Mouse (Mus musculus) gastrocnemius, adult 2 months (tissue): Measurements from ENCODE around the gene Mknk2. TPM values are rescaled to one million over a fixed set of nuclear protein-coding genes. Genes with fewer than 3 reads are reported as not detected.
A peak's percentile ranks its signal among the peaks of the same experiment; 100 is the strongest.

ENCODE experiments used
- DNase-seq: peaks from one replicate; pipeline ENCODE4 v3.0.0; 2022
- H3K27ac ChIP-seq: fragments of 200-600 bp; 2 replicates; pipeline ENCODE4 v1.8.1; 2022; ENCODE audit warnings: mild to moderate bottlenecking
- H3K4me3 ChIP-seq: fragments of 200-600 bp; 2 replicates; pipeline ENCODE4 v1.8.1; 2022; ENCODE audit warnings: mild to moderate bottlenecking, moderate library complexity
- CTCF ChIP-seq: fragments of 200-600 bp; IDR thresholded peaks from 2 replicates; pipeline ENCODE4 v1.8.1; 2022; ENCODE audit warnings: antibody characterized with exemption, mild to moderate bottlenecking, moderate library complexity
- intact Hi-C: fragments of 180-260 bp; cut with DNase I; formaldehyde crosslinking; loops from one replicate; pipeline ENCODE4 v1.15.1; 2025
- total RNA-seq, 2 experiments: library from RNA; stranded (reverse); gene quantifications; 2 replicates each; pipeline ENCODE4 v1.2.3; 2021

Gene Mknk2
- total RNA-seq, 2 experiments from 2014 or later: 253 TPM

DNA sequence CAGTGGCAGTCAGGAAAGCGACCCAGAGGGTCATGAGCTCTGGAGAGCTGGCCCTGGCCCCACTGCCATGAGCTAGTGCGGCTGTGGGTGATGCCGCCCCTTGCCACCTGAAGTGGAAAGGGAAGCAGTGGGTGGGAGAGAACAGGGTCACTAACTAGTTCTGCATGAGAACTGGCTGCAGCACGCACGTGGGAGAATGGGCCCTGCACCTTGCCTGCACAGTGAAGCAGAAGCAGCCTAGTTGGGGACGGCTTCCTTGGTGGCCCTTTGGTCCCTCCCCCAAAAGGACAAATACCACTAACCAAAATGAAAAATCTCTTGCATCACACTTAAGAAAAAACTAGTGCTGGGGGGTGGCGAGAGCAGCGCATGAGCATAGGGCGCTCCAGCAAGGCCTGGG is 20.7 kb upstream of the Mknk2 start:
- no peak for DNase-seq
- Histone ChIP-seq H3K4me3 (no peak overlapping the region), H3K27ac (no peak overlapping the region)
- no peak for TF ChIP-seq CTCF
- intact Hi-C loops: no loop called here

DNA sequence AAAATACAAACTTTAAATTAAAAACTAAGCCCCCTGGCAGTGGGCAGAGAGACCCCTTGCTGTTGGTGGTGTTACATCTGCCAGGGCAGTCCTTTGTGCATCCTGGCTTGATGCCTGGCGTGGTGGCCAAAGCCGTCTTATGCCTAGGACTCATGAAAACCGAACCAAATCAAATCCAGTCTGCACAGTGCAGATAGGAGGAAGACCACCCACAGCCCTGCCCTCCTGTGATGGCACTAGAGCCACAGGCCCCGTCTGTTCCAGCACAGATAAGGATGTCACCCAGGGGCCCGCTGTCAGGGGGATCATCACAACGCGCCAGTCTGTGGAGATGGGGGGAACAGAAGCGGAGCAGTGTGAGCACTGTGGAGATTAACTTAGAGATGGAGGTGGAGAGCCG is 19.9 kb upstream of the Mknk2 start:
- intact Hi-C loops: no loop called here

DNA sequence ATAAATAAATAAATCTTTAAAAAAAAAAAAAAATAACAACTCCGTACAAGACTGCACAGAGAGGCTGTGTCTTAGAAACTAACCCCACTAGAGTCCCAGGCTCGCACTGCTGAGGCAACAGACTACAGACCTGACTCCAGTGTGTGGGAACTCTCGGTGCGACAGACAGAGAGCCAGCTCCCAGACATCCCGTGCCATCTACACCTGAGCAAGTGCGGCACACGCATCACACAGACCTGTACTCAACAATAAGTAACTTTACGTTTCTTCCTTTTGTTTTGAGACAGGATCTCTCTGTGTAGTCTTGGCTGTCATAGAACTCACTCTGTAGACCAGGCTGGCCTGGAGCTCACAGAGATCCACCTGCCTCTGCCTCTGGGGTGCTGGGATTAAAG is 19.5 kb upstream of the Mknk2 start:
- intact Hi-C loops: no loop called here
- TF ChIP-seq CTCF: no peak
- Histone ChIP-seq H3K4me3 (no peak overlapping the region), H3K27ac (no peak overlapping the region; the same call in 1 of the 2 replicates)
- DNase-seq: no peak

More for the DNA sequence above, 19.9 kb upstream of the Mknk2 start:
- no peak for TF ChIP-seq CTCF
- no peak overlapping the region; the same call in 1 of the 2 replicates for H3K27ac ChIP-seq
- H3K4me3 ChIP-seq: no peak overlapping the region
- no peak for DNase-seq

DNA sequence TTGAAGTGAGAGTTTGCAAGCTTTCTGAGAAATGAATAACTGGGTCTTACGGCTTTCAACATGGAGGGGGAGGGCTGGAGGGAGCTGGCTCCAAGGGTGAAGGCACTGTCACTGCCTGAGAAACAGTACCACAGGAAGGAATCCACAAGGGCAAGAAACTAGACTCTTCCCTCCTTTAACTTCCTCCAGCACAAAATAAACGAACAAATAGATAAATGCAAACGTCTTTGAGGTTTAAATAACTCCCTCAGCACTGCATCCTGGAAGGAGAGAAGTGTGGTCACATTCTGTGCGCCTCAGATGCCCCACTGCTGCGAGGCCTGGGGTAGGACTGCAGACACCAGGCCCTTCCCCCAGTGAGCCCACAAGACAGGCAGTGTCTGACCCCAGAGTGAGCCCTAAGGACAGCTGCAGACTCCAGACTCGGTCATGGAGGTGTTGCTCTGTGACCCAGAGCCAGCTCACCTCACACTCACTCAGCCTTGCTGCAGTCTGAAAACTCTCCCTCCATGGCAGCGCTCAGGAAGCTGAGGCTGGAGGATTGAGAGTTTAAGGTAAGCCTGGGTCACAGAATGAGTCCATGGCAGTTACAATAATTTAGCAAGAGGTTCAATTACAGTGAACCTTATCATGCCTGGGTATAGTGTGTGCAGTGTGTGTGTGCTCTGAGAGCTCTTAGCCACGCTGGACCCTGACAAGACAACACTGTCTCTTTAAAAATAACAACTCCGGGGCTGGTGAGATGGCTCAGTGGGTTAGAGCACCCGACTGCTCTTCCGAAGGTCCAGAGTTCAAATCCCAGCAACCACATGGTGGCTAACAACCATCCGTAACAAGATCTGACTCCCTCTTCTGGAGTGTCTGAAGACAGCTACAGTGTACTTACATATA is 18.8 kb upstream of the Mknk2 start:
- no peak for TF ChIP-seq CTCF
- intact Hi-C loops: no loop called here
- Histone ChIP-seq H3K27ac (peak overlapping the region; percentile 70), H3K4me3 (no peak overlapping the region; the same call in 1 of the 2 replicates)
- DNase-seq: no peak

DNA sequence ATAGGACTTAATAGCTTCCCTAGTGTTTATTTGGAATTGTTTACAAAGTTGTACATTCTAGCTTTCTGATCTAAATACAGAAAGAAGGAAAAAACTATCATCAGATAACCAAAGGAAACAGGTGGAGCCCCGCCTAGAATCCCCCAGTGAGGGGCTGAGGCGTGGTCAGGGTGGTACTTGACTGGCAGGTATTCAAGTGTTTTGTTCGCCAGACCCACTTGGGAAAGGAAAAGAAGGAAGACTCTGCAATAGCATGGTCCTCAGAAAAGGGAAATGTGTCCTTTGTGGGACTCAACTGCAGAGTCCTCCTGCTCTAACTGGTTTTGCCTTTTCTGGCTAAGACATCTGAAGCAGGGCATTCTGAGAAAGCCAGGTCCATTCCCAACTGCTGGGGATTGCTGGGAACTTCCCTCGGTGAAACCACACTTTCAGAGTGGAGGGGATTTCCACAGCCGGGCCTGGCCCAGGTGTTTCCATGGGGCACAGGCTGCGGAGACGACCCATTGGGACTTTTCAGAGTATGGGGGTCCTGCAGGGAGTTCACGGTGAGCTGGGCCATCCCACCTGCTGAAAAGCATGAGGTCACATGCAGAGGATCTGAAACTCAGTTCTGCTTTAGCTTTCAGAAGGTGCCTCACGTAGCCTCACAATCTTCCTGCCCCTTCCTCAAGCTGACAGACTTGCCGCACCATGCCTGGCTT is 18.0 kb upstream of the Mknk2 start:
- peak overlapping the region; percentile 70 for H3K27ac ChIP-seq
- no peak for DNase-seq
- H3K4me3 ChIP-seq: peak overlapping the region; percentile 1; the same call in 1 of the 2 replicates
- intact Hi-C loops: no loop called here
- TF ChIP-seq CTCF: no peak

DNA sequence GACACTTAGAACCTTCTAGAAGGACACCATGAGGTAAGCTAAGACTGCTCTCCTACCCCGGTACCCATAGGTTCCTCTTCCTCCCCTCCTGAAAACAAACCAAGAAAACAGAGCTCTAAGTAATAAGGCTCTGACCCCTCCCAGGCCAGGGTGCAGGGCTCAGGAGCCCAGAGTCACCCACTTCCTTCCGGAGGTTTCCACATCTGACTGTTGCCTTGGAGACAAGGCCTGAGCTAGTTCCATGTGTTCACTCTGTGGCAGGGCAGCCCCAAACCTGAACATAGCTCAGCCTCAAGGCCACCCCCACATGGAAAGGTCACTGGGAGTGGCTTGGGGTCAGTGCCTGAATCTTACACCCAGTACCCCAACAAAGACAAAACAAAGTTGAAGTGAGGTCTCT is 17.3 kb upstream of the Mknk2 start:
- TF ChIP-seq CTCF: no peak
- H3K27ac ChIP-seq: peak overlapping the region; percentile 70

DNA sequence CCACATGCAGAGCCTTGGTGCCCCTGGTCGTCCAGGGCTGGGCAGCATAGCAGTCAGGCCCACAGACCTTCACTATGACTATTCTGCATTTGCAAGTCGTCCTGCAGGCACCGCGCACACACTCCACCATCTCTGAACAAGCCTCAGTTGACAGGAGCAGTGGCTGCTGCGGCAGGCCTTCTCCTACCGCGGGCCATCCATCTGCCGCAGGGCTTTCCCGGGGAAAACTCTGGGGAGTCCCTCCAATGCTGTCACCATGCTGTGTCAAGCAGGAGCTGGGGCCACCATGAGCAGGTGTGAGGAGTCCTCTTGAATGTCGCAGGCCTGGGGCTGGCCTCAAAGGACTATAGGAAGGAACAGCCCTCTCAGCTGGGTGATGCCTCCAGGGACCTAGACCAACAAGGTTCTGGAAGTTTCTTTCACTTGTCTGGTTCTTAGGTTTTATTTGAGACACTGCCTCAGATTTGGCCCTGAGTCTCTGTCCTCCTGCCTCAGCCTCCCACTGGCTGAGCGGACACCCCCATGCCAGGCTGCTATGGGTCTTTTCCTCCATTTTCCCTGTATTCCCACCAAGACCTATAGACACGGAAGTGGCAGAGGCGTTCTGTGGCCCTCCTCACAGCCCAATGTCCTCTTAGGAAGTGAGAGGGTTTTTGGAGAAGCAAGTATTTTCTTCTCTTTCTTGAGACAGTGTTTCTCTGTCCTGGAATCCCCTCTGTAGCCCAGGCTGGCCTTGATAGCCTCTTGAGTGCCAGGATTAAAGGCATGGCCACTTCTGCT is 16.4 kb upstream of the Mknk2 start:
- intact Hi-C loops: no loop called here
- DNase-seq: no peak
- Histone ChIP-seq H3K4me3 (0 out of 2 replicates have a peak overlapping the region, but pooled peaks have one; percentile 5), H3K27ac (peak overlapping the region; percentile 70)
- TF ChIP-seq CTCF: no peak

More for the DNA sequence above, 17.3 kb upstream of the Mknk2 start:
- peak; percentile 51 for DNase-seq
- intact Hi-C loops: no loop called here
- no peak overlapping the region for H3K4me3 ChIP-seq

DNA sequence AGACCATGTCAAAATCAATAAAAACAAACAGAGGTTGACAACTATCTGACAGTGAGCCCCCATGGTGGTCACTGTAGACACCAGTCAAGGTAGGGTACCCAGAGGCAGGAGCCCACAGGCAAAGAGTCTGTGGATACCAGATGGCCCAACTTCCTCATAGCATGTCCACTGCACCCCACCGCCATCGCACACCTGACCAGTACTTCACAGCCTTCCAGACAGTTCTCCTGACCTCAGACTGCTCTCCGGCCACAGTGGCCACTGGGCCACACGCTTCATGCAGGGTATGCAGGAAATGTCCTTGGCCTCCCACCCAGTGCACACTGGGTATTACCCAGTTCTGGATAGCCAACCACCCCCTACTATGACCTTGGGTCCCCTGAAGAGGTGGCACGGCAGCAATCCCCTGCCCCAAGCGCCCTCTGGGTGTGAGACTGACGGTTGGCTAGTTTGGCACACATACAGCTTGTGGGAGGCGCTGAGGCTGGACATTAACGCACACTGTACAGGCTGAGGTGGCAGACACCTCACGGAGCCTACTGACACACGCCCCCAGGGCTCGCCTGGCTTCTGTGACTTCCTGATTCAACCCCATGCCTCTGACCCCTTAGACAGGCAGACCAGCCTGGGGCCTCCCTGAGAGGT is 15.6 kb upstream of the Mknk2 start:
- TF ChIP-seq CTCF: no peak
- intact Hi-C loops: no loop called here
- Histone ChIP-seq H3K4me3 (no peak overlapping the region), H3K27ac (peak overlapping the region; percentile 70)
- no peak for DNase-seq

DNA sequence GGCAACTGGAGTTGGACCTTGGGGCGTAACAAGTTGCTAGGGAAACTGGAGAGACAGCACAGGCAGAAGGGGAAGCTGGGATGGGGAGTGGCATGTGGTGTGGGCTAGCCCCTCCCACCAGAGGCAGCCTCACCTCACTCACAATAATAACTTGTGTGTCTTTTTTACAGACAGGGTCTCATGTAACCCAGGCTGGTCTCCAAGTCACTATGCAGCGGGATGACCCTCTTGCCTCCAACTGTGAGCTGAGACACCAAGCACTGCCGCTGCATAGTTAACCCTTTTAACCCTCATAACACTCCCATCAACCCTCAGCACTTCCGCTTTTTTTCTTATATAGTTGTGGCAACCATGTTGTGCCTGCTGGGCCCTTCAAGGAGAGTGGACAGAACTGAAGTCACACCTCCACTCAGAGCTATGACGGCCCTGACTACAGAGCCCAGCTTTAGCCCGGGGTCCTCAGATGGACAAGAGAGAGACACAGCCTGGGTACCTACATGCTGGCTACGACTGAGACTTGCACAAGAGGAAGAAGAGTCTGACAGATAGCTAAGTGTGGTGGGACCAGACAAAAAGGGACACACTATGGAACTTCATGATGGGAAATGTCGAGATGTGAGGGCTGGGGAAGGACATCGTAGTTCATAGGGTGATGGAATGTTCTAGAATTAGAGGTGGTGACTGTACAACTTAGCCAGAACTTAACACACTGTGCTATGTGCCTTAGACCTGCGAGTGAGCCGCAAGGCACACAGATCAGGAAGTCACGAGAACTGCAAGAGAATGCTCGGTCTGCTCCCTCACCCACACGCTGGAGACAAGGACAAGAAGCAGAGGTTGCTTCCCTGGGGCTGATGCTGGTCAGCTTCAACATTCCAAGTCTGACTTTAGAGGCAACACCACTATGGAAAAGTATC is 14.6 kb upstream of the Mknk2 start:
- no peak for DNase-seq
- no peak overlapping the region for H3K4me3 ChIP-seq
- TF ChIP-seq CTCF: no peak
- intact Hi-C loops: no loop called here
- H3K27ac ChIP-seq: peak overlapping the region; percentile 70

DNA sequence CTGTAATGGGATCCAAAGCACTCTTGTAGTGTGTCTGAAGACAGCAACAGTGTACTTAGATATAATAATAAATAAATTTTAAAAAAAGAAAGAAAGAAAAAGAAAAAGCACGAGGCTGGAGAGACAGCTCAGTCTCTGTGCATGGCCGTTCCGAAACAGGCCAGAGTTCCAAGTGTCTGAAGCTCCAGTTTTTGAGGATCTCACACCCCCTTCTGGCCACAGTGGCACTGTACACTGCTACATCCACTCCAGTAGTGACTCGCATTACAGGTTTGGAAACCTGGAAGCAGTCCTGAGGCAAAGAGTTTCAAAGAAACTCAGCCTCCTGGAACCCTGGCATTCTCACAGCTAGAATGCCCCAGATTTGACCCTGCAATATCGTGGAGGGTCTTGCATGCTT is 9.9 kb upstream of the Mknk2 start:
- intact Hi-C loops: loop anchor here (1.0 kb wide), 1 partner anchor 109 kb away; no protein-coding TSS in a partner anchor
- peak; percentile 93 for TF ChIP-seq CTCF
- DNase-seq: peak; percentile 85
- Histone ChIP-seq H3K4me3 (no peak overlapping the region), H3K27ac (peak overlapping the region; percentile 48)

DNA sequence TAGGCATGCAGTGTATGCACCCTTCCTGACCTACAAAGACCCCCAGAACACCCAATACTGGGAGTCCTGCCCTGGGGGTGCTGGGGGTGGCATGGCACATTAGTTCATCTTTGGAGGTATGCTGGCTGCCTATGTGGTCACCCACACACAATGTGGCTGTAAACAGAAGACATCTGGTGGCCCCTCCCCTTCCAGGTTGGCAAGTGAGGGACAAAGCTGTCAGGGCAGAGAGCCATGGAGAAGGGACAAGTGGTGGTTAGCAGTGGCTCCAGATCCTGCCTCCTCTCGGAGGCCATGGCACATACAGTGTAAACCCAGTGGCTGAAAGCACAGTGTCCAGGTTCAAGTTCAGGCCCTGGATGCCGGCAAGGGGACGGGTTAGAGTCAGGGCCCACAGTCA is 8.7 kb upstream of the Mknk2 start:
- no peak overlapping the region for H3K4me3 ChIP-seq
- H3K27ac ChIP-seq: no peak overlapping the region
- DNase-seq: no peak
- intact Hi-C loops: no loop called here
- no peak for TF ChIP-seq CTCF
